Mouse (Mus musculus) gastrocnemius, postnatal 25 days (tissue): ENCODE results near the gene Car5a. TPM values are rescaled to one million over a fixed set of nuclear protein-coding genes. Genes with fewer than 3 reads are reported as not detected.

Experiments used
- DNase-seq: peaks from one replicate; pipeline ENCODE4 v3.0.0; 2022
- total RNA-seq, 2 experiments: library from RNA; stranded (reverse); gene quantifications; 1 replicate in 1 of 2; 2 replicates in 1 of 2; pipeline ENCODE4 v1.2.3; 2021

Gene Car5a
- total RNA-seq, 2 experiments from 2014 or later, result not detected

DNA sequence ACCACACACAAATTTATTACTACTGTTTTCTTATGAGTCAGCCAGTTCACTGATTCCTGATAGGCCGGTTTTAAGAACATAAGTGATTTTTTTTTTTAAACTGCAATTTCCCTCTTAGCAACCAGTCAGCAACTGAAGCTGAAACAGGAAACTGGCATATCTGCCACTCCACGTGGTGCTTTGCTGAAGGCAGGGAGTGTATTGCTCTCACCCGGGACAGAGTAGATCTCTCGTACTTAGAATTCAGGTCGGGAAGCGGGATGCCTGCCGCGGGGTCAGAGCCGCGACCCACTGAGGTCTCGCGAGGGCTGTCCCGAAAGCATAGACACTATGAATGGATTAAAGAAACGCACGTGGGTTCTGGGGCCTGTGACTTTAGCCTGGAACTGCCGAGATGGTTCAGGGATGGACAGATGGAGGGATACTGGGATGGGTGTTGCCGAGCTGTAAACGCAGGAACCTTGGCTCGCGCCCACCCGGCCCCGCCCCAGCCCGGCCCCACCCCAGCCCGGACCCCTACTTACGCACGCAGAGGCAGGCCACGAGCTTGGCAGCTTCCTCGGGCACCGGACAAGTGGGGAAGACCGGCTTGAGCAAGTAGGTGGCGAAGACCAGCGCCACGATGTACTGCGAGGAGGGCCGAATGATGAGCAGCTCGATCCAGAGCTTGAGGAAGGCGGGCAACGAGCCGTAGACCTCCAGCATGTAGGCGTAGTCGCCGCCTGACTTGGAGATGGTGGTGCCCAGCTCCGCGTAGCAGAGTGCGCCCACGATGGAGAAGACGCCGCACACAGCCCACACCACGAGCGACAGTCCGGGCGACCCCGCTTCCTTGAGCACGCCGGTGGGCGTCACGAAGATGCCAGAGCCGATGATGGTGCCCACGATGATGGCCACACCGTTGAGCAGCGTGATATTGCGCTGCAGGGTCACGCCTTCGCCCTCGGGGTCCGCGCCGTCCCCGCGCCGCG lies 37.9 kb downstream of the Car5a start:
- DNase-seq, result no peak

GRCm38 (mm10) chr8:121905864-121906263 lies 38.8 kb downstream of the Car5a start:
- no peak for DNase-seq

- no peak for DNase-seq
Measured at GRCm38 (mm10) chr8:121905420-121905819, 39.3 kb downstream of the Car5a start.

GRCm38 (mm10) chr8:121904999-121905398 lies 39.7 kb downstream of the Car5a start:
- no peak for DNase-seq

DNA sequence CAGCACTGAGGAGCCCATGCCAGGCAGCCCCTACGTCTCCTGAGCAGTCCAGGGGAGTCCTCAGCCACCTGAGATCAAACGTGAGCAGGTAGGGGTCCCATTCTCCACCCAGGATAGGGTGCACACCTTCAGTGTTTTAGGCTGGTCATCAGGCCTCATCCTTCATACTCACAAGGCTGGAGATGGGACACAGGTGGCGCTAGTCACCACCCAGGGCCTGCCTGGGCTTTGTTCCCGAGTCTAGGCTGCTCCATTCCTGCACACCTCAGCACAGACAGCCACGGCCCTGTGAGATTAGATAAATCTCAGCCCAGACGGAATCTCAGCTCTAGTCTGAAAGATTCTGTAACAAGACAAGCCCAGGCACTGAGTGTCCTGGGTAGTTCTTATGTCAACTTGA lies 40.7 kb downstream of the Car5a start:
- DNase-seq, result no peak

DNA sequence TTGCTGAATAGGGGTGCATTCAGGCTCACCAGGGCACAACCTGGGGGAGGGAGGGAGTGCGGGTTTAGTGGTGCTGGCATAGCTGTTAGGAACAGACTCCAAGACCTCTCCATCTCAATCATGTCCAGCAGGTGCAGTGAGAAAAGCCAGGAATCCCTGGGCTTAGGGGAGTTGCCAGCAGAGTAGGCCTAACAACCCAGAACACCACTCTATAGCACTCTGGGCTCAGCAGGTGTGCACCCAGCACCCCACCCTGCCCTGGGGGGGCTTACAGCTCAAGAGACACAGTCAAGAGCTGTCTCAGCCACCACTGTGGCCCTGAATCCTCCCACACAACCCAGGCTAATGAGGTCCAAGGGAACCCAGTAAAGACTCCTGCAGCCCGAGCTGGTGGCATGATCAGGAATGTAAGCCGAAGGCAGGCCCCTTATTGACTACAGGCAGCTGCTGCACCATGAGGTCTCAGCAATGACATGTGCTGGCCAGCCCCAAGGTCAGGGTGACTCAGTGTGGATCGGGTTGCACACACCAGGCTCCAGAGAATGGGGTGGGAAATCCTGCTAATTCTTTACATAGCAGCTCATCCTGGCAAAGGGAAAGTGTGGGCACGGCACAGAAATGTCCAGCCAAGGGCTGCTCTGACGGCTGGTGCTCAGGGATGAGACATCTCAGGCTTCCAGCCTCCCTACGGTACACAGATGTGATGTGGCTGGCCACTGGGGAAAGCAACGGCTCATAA lies 43.0 kb downstream of the Car5a start:
- peak; percentile 65 for DNase-seq

GRCm38 (mm10) chr8:121899180-121900044 lies 45.3 kb downstream of the Car5a start:
- no peak for DNase-seq

- peak; percentile 84 for DNase-seq
Measured at GRCm38 (mm10) chr8:121898401-121898931, 46.2 kb downstream of the Car5a start.

- no peak for DNase-seq
Measured at GRCm38 (mm10) chr8:121897871-121898381, 46.8 kb downstream of the Car5a start.

DNA sequence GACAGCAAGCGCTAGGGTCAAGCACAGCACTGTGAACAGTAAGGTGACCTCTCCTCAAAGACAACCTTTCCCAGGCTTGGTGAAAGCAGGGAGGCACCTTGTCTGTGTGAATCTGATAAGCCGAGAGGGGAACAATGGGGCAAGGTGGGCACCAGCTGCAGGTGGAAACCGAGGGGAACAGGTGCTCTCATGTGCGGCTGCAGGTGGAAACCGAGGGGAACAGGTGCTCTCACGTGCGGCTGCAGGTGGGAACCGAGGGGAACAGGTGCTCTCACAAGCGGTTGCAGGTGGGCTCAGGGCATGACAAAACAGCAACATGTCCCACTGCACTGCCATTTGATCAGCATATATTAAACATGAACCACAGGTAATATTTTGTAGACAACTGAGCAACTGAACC lies 47.5 kb downstream of the Car5a start:
- DNase-seq, result no peak

- DNase-seq, result no peak
Measured at GRCm38 (mm10) chr8:121896476-121897145, 48.1 kb downstream of the Car5a start.

- no peak for DNase-seq
Measured at GRCm38 (mm10) chr8:121895910-121896309, 48.8 kb downstream of the Car5a start.

- no peak for DNase-seq
Measured at GRCm38 (mm10) chr8:121892875-121893274, 51.8 kb downstream of the Car5a start.

DNA sequence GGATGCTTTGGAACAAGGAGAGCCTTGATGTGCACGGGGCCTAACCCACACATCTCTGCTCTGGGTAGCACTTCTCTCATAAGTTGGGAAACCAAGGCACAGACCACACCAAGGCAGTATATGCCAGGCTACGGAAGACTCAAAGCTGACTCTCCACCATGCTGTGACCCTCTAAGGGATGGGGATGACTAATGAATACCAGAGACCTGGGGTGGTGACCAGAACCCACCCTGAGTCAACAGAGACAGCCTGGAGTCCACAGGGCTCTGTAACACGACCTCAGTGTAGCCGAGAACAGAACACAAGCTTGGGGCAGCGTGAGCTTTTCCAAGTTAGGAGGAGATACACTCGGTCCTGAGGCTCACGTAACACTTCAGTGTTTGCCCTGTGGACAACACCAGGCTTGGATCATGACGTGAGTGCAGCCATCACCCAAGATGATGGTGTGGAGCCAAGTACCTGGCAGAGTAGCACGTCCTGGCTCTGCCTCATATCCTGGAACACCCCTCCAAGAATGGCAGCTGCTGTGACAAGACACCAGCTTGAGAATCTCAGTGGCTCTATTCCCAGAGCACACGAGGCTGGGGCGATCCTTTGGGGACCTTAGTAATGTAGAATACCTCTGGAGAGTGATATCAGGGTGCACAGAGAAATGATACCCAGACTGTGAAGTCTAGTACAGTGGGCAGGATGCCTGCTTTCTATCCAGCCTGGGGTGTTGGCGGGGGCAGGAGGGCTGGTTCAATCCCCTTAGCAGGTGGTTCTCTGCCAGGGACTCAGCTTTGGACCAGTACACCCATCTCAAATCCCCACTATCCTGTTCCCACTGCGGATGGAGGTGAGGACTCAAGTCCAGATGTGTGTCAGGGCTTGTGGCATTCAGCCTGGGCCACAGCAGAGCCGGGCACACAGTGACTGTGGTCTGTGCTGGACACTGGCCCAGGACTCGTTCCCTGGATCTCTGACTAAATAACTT lies 54.6 kb downstream of the Car5a start:
- DNase-seq, result peak; percentile 82

- DNase-seq, result no peak
Measured at GRCm38 (mm10) chr8:121889317-121889716, 55.4 kb downstream of the Car5a start.

DNA sequence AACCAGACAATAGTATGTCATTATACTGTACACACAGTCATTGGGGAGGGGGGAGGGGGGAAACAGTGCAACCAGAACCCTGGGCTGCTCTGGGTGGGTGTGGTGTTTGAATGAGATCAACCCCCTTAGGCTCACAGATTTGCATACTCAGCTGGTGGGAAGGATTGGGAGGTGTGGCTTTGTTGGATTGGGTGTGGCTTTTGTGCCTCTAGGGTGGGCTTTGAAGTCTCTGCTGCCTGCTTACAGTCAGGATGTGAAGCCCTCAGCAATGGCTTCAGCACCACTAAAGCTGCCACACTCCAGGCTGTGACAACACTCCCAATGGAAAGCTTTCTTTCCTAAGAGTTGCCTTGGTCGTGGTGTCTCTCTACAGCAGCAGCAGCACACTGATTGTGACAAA lies 57.2 kb downstream of the Car5a start:
- no peak for DNase-seq

- DNase-seq, result no peak
Measured at GRCm38 (mm10) chr8:121885433-121885832, 59.3 kb downstream of the Car5a start.

GRCm38 (mm10) chr8:121885001-121885400 lies 59.7 kb downstream of the Car5a start:
- DNase-seq, result peak; percentile 53

- DNase-seq, result no peak
Measured at GRCm38 (mm10) chr8:121884181-121884580, 60.5 kb downstream of the Car5a start.

DNA sequence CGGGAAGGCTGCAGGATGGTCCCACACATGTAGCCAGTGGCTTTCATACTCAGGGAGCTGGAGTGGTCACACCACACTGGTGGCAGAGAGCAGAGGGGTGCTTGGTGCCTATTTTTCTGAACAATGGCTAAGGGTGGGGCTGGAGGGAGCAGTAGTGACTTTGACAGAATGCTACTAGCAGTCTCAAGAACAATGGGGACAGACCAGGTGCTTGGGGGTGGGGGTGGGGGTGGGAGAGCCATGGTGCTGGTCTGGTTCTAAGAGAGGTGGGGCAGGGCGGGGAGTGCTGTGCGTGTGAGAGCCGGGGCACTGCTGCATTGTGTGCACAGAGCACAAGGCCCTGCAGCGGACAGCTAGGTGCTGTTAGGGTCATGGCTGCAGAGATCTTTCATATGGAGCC lies 62.8 kb downstream of the Car5a start:
- DNase-seq, result no peak
